Mouse (Mus musculus): ENCODE measurements around the gene Bricd5. TPM values are rescaled to one million over a fixed set of nuclear protein-coding genes. Genes with fewer than 3 reads are reported as not detected.
A peak's percentile ranks its signal among the peaks of the same experiment; 100 is the strongest.

Gene Bricd5
- polyA plus RNA-seq, 1 experiment from 2014 or later, result 1.6 TPM

- H3K4me2 ChIP-seq (ENCODE audit: low read length), result peak overlapping the region; percentile 95
- H3K9me3 ChIP-seq (replicated peaks; ENCODE audit: low read length), result no peaks in the 10 kb centered on the region
- 18% methylated on average over 7 of the region's 7 CpGs for WGBS
- TF ChIP-seq CTCF (IDR thresholded peaks at IDR 0.05; ENCODE audit: low read depth), result no peak
- H3K36me3 ChIP-seq (ENCODE audit: insufficient read depth, low read length), result 0 out of 2 replicates have a peak, but pooled peaks cover 3% of the 10 kb centered on the region
- ATAC-seq (replicated peaks; ENCODE audit: low FRiP score, low read depth) (no peak), DNase-seq (ENCODE audit: low spot score) (no peak)
- peak overlapping the region; percentile 81 for H3K27ac ChIP-seq
- peak overlapping the region; percentile 82; the same call in 1 of the 2 replicates for H3K9ac ChIP-seq (ENCODE audit: low read depth, low read length)
- H3K4me3 ChIP-seq (replicated peaks; ENCODE audit: low read depth, low read length), result peak overlapping the region; percentile 70
- H3K27me3 ChIP-seq (ENCODE audit: insufficient read depth, low read length), result no peaks in the 10 kb centered on the region
- peaks cover 24% of the 10 kb centered on the region for H3K4me1 ChIP-seq (replicated peaks; ENCODE audit: insufficient read depth, low read length)
These were observed 4.3 kb upstream of the Bricd5 start for GRCm38 (mm10) chr17:24469336-24469909.

GRCm38 (mm10) chr17:24469910-24470602 lies 3.6 kb upstream of the Bricd5 start, which contains the start of the genes E4f1 and Pgp:
Gene E4f1 (minus strand): TSS chr17:24470313.
Gene Pgp (plus strand): TSS chr17:24470392.
- Histone ChIP-seq H3K4me1 (replicated peaks; ENCODE audit: insufficient read depth, low read length) (peaks cover 24% of the 10 kb centered on the region), H3K4me2 (ENCODE audit: low read length) (peak within 1 kb of the TSS; percentile 95), H3K9me3 (replicated peaks; ENCODE audit: low read length) (no peaks in the 10 kb centered on the region), H3K4me3 (replicated peaks; ENCODE audit: low read depth, low read length) (peak within 1 kb of the TSS; percentile 70), H3K27ac (peak within 1 kb of the TSS; percentile 81), H3K9ac (ENCODE audit: low read depth, low read length) (peak within 1 kb of the TSS; percentile 82), H3K27me3 (ENCODE audit: insufficient read depth, low read length) (no peaks in the 10 kb centered on the region), H3K36me3 (ENCODE audit: insufficient read depth, low read length) (peaks cover 7% of the 10 kb centered on the region; the same call in 1 of the 2 replicates)
- under 1% methylated on average over 62 of the region's 75 CpGs for WGBS
- peak; percentile 95 for ATAC-seq (replicated peaks; ENCODE audit: low FRiP score, low read depth)
- no peak for TF ChIP-seq CTCF (IDR thresholded peaks at IDR 0.05; ENCODE audit: low read depth)
- peak; percentile 98 for DNase-seq (ENCODE audit: low spot score)

- Histone ChIP-seq H3K9ac (ENCODE audit: low read depth, low read length) (peak overlapping the region; percentile 82), H3K27ac (peak overlapping the region; percentile 81), H3K9me3 (replicated peaks; ENCODE audit: low read length) (no peaks in the 10 kb centered on the region), H3K4me3 (replicated peaks; ENCODE audit: low read depth, low read length) (peak overlapping the region; percentile 70), H3K4me2 (ENCODE audit: low read length) (peak overlapping the region; percentile 95), H3K4me1 (replicated peaks; ENCODE audit: insufficient read depth, low read length) (peaks cover 24% of the 10 kb centered on the region), H3K36me3 (ENCODE audit: insufficient read depth, low read length) (peaks cover 16% of the 10 kb centered on the region), H3K27me3 (ENCODE audit: insufficient read depth, low read length) (no peaks in the 10 kb centered on the region)
- DNase-seq (ENCODE audit: low spot score) (peak; percentile 8), ATAC-seq (replicated peaks; ENCODE audit: low FRiP score, low read depth) (peak; percentile 15; the same call in 1 of the 2 replicates)
- under 1% methylated on average over 66 of the region's 68 CpGs for WGBS
- TF ChIP-seq CTCF (IDR thresholded peaks at IDR 0.05; ENCODE audit: low read depth), result no peak
These were observed 2.8 kb upstream of the Bricd5 start for GRCm38 (mm10) chr17:24470701-24471527.

GRCm38 (mm10) chr17:24472512-24472911 lies 1.2 kb upstream of the Bricd5 start:
- TF ChIP-seq CTCF (IDR thresholded peaks at IDR 0.05; ENCODE audit: low read depth), result no peak
- WGBS, result 30% methylated on average over 4 of the region's 4 CpGs
- peak overlapping the region; percentile 68 for H3K27ac ChIP-seq

GRCm38 (mm10) chr17:24474557-24474956 lies 873 bp downstream of the Bricd5 start:
- peaks cover 29% of the 10 kb centered on the region for H3K36me3 ChIP-seq (ENCODE audit: insufficient read depth, low read length)
- 77% methylated on average over 5 of the region's 5 CpGs for WGBS
- H3K4me2 ChIP-seq (ENCODE audit: low read length), result no peak overlapping the region
- no peak for TF ChIP-seq CTCF (IDR thresholded peaks at IDR 0.05; ENCODE audit: low read depth)
- no peaks in the 10 kb centered on the region for H3K27me3 ChIP-seq (ENCODE audit: insufficient read depth, low read length)
- DNase-seq (ENCODE audit: low spot score) (no peak), ATAC-seq (replicated peaks; ENCODE audit: low FRiP score, low read depth) (no peak)
- H3K4me1 ChIP-seq (replicated peaks; ENCODE audit: insufficient read depth, low read length), result peaks cover 31% of the 10 kb centered on the region
- no peaks in the 10 kb centered on the region for H3K9me3 ChIP-seq (replicated peaks; ENCODE audit: low read length)
- H3K27ac ChIP-seq, result no peak overlapping the region
- no peak overlapping the region for H3K4me3 ChIP-seq (replicated peaks; ENCODE audit: low read depth, low read length)
- H3K9ac ChIP-seq (ENCODE audit: low read depth, low read length), result no peak overlapping the region

More at GRCm38 (mm10) chr17:24472512-24472911, 1.2 kb upstream of the Bricd5 start:
- Histone ChIP-seq H3K9me3 (replicated peaks; ENCODE audit: low read length) (no peaks in the 10 kb centered on the region), H3K4me1 (replicated peaks; ENCODE audit: insufficient read depth, low read length) (peaks cover 24% of the 10 kb centered on the region), H3K36me3 (ENCODE audit: insufficient read depth, low read length) (peaks cover 29% of the 10 kb centered on the region), H3K4me3 (replicated peaks; ENCODE audit: low read depth, low read length) (no peak overlapping the region), H3K9ac (ENCODE audit: low read depth, low read length) (no peak overlapping the region), H3K4me2 (ENCODE audit: low read length) (peak overlapping the region; percentile 95), H3K27me3 (ENCODE audit: insufficient read depth, low read length) (no peaks in the 10 kb centered on the region)
- ATAC-seq (replicated peaks; ENCODE audit: low FRiP score, low read depth), result peak; percentile 47
- peak; percentile 89 for DNase-seq (ENCODE audit: low spot score)

- peaks cover 29% of the 10 kb centered on the region for H3K36me3 ChIP-seq (ENCODE audit: insufficient read depth, low read length)
- peaks cover 31% of the 10 kb centered on the region for H3K4me1 ChIP-seq (replicated peaks; ENCODE audit: insufficient read depth, low read length)
- DNase-seq (ENCODE audit: low spot score) (no peak), ATAC-seq (replicated peaks; ENCODE audit: low FRiP score, low read depth) (no peak)
- TF ChIP-seq CTCF (IDR thresholded peaks at IDR 0.05; ENCODE audit: low read depth), result no peak
- H3K9me3 ChIP-seq (replicated peaks; ENCODE audit: low read length), result no peaks in the 10 kb centered on the region
- H3K4me2 ChIP-seq (ENCODE audit: low read length), result no peak overlapping the region
- H3K27me3 ChIP-seq (ENCODE audit: insufficient read depth, low read length), result no peaks in the 10 kb centered on the region
- H3K9ac ChIP-seq (ENCODE audit: low read depth, low read length), result no peak overlapping the region
- no peak overlapping the region for H3K27ac ChIP-seq
- no peak overlapping the region for H3K4me3 ChIP-seq (replicated peaks; ENCODE audit: low read depth, low read length)
- 94% methylated on average over 6 of the region's 6 CpGs for WGBS
These were observed 1.9 kb downstream of the Bricd5 start for GRCm38 (mm10) chr17:24475586-24475985.
